Mouse (Mus musculus): ENCODE results near the gene Fjx1.

Gene Fjx1

DNA sequence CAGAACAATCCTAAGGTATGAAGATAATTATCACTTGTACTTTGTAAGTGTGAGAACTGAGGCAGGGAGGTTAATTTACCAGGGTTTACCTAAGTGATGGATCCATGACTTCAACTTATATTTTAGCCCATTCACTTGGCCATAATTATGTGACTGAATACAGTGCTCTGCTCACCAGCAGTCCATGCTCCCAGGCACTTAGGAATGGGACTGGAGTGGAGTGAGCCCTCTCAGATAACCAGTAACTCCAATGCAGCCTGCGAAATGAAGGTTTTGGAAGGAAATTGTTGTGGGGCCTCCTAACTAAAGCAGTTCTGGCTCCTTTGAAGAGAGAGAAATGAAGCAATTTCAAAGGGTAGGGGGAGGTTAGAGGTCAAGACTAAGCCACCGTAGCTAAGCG lies 25.9 kb downstream of the Fjx1 start:
- in situ Hi-C loops (cut with MboI) = no loop called here

DNA sequence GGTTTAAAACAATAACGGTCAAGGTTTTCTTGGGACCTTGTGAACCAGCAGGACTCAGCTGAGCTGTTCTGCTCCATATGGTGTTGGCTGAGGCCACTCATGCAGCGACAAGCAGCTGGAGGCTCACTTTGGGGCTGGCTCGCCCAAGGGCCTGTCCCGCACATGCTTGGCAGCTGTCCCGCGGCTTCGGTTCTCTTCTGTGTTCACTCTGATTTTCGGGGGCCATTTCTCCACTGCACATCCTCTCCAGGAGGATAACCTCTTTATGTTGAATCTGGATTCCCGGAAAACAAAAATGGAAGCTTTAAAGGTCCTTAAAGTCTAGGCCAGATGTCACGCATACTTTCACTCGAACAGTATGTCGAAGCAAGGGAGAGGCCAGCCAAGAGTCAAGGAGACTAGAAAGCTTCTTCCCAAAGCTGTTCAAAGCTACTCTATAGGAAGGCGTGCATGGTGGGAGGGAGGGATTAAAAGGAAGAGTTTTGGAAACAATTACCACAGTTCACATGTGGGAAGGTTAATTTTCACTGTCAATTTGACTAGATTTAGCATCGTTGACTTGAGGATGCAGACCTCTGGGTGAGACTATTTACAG lies 36.1 kb downstream of the Fjx1 start:
- in situ Hi-C loops (cut with MboI) = no loop called here

DNA sequence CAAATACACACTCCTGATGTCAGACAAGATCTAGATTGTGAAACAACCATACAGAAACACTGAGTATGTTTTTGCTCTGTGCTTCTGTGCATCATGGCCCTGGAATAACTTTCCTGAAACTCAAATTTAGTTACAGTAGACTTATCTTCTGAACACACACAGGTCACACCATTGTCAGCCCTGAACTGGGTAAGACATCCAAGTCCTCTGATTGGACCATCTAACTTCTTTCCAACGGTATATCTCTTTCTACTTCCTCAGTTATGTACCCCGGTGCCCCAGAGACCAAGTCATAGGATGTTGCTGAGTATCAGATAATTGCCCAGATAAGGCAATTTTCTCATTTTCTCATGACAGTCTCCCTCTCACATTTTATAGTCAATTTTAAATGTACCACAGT lies 39.6 kb downstream of the Fjx1 start:
- in situ Hi-C loops (cut with MboI) = no loop called here

DNA sequence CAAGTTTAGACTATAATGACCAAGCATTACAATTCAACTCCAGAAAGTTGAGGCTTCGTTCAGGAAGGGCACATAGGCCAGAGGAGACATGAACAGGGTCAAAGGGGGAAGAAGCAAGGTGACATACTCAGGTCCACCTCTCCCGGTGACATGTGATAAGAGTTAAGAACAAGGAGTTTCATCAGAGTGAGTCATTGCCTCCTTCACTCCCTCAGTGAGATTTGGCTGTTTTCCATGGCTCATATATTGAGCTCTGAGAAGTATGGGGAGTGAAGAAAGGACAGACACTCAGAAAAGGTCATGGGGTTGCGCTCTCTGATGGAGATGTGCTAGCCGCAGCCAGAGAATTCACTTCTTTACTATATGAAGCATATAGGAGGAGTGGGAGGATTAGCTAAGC lies 41.7 kb downstream of the Fjx1 start:
- in situ Hi-C loops (cut with MboI) = no loop called here

DNA sequence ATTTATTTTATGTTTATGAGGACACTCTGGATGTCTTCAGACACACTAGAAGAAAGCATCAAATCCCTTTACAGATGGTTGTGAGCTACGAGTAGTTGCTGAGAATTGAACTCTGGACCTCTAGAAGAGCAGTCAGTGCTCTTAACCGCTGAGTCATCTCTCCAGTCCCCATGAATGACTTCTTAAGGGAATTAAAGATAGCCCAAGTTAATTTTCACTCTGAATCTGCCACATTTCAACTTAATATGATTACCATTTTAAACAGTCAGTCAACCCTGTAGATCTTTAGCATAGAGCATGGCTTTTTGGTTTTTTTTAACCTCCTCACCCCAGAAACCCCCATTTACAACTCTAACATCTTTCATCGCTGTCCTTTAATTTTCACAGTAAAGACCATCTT lies 42.6 kb downstream of the Fjx1 start:
- in situ Hi-C loops (cut with MboI) = no loop called here

DNA sequence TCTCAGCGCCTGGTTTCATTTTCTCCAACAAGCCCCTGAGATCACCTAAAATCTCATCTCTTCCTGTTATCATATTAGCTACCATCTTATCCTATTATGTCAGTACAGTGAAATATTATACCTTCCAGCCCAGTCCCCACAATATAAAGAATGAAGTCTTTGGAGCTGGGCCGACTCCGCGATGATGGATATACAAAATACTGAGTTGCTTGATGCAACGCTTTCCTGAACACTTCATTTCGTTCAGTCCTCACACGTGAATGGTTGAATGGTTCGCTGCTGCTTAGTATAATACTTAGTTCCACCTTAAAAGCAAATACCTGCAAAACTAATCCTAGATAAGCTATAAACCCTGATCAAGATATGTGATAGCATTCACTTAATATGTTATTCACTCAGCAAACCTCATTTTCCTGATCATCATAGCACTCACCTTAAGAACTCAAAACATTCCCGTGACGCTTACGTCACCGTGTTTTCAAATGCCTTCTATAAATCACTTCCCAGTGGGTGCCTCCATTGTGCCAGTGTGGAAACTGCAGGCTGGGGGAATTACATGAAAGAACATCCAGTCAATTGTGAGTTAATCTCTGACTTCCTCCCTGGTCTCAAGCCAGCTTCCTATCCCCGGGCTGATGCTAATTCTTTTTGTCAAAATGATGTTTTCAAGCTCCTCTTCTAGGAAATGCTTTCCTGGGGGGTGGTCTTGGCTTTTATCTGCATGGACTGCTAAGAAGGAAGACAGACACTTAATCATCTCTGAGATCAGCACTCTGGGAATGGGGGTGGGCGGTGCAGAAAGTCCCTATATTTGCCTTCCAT lies 44.7 kb downstream of the Fjx1 start, which contains the start of gene Trim44:
TSS of gene Trim44 (minus strand) at position 466 of the 822 bp plus-strand sequence.
- in situ Hi-C loops (cut with MboI) = no loop called here

DNA sequence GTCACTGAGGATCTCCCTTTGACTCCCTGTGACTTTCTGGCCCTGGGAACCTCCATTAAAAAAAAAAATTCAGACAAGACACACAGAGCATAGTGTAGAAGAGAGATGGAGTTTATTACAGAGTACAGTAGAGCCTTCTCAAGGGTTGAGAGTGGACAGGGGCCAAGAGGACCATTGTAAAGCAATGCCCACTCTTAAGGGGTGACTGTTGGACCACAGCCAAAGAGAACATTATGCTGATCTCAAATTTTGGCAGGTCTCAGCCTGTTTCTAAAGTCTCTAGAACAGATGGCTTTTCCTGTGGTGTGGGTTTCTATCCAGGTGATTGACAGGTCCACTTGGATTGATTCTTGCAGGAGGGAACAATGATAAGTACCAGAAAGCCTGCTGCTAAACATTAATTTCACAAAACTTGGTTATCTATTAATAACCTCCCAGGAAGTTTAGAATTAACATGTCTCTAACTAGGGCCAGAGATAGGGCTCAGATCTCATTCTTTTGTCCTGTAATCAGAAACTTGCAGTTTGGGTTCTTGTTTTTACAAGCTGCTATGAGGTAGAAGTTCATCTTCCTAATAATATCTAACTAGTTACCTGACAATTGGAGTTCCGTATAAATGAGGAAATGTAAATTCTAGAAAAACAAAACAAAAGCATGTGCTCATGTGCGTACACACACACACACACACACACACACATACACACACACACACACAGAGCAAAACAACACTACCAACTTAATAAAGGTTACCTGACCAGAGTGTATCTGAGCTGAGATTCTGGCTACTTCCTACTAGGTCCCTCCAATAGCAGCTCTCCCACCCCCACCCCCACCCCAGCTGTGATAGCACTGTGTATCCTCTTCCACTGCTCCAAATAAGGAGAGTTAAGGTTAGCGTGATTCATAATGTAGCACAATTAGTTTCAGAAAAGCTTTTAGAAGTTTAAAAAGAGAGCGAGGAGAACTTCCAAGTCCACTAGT lies 45.7 kb downstream of the Fjx1 start:
- in situ Hi-C loops (cut with MboI) = no loop called here

DNA sequence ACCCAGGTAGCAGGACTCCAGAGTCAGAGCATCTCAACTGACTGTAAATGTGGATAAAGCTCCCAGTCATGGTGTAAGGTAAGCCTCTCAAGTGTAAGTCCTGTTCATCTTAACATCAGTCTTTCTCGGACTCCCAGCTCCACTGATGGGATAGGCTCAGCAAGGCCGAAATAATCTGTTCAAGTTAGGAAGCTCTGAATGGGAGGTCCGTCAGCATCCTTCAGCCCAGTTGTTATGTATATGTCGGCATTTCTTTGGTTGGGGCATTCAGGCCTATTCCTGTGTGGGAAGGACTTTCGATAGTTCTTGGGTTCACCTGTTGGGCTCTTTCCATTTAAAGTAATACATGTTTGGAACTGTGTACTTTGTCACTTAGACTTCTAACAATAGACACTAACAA lies 48.3 kb downstream of the Fjx1 start:
- in situ Hi-C loops (cut with MboI) = no loop called here

DNA sequence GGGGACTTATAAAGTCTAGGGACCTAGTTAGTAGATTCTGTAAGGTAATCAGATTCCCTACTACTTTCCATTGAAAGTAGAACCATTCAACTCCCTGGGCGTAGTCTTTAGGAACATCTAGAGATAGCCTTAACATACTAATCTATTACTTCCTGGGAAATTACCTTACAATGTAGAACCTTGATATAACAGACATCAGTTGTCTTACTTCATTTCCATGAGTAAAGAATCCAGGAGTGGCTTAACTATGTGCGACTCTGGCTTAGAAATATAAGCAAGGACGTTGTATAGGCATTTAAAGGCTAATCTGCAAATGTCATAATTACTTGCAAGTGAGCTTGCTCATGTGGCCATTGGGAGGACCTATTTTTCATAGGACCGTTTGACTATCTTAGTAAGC lies 49.0 kb downstream of the Fjx1 start:
- in situ Hi-C loops (cut with MboI) = no loop called here

DNA sequence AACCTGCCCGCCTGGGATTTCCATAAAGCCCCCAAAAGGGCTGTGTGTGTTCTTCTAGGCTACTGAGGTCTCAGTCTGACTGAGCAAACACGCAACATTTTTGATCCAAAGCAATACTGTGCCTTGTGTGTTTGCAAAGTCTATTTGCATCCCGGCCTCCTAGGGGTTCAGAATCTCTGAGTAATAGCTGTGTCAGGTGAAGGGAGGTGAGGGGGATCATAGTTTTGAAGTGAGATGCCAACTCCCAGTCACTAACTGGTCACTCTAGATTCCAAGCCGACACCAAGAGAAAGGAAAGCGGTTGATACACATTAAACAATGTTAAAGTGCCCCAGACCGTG lies 51.0 kb downstream of the Fjx1 start:
- in situ Hi-C loops (cut with MboI) = no loop called here

DNA sequence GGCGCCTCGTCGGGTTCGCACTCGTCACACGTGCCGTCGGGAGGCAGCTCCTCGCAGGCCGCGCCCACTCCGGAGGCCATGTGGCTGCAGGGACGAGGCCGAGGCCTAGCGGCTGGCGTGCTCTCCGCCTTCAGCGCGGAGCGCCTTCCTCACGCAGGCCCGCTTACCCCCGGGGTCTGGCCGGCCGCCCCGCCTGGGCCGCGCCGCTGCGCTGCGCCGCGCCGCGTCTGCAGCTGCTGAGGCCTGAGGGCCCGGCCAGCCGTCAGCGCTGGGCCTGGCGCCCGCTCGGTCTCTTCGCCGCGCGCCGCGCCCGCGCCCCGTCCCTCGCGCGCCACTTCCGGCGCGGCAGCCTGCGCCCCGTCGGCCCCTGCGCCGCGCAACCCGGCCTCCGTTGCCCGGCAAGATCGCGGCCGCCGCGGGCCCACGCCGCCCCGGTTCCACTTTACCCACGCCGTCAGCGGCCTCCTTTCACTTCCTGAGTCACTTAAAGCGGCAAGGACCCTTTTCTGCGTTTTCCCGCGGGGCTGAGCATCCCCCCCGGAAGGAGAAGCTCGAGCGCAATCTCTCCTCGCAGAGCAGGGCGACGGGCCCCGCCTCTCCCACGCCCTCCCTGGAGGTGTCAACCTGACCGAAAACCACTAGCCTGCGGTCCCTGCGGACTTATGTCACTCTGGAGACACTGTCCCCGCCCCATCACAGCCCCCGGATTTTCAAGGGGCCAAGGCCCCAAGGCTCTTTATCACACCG lies 51.5 kb downstream of the Fjx1 start:
- in situ Hi-C loops (cut with MboI) = no loop called here

DNA sequence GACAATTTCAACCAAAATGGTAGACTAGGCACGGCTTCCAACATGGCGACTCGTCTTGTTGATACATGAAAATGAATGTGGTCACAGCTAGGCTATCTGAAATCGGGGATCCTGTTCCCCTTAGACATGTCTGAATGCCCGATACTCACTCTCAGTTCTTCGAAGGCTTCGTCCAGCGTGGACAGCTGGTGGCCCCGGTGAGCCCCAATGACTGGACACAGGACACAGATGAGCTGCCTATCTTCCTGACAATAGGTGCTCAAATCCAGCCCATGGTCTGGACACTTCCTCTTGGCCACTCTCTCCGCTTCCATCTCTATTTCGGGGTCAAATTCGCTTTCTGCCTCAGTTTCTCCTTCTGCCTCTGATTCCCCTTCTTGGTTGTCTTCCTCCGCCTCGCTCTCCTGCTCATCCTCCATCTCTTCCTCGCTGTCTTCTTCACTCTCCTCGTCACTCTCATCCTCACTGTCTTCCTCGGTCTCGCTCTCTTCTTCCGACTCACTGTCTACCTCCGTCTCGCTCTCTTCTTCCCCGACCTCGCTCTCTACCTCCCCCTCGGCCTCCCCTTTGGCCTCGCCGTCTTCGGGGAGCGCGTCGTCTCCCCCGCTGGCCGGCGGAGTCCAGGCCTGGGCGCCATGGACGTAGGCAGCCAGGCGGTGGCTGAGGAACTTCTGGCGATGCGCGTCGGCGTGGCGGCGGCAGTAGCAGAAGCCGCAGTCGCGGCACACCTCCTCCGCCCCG lies 52.3 kb downstream of the Fjx1 start:
- in situ Hi-C loops (cut with MboI) = no loop called here

Measured in mature B cell (primary cell).